Mouse (Mus musculus) small intestine, adult 2 months (tissue): ENCODE results near the gene Ndufb3.
"Not testable (repeated sequence)": the region's sequence is repeated elsewhere in the genome, so short reads cannot be mapped to it uniquely, and the experiment has no call there.

Experiments
- CTCF ChIP-seq: fragments of 200-500 bp; IDR thresholded peaks from 2 replicates; pipeline ENCODE4 v1.5.1; 2012; ENCODE audit warnings: low read depth, mild to moderate bottlenecking, control low read depth, inconsistent platforms, low read length, moderate library complexity, mixed read lengths; ENCODE audit not compliant: insufficient replicate concordance, insufficient read length; ENCODE audit errors: extremely low read depth
- POLR2A ChIP-seq: fragments of 200-500 bp; IDR thresholded peaks from 2 replicates; pipeline ENCODE4 v1.6.1; 2012; ENCODE audit warnings: low read depth, mild to moderate bottlenecking, control low read depth, inconsistent platforms, low read length, moderate library complexity

- TF ChIP-seq POLR2A, CTCF: not testable (repeated sequence)
These were observed 25.8 kb upstream of the Ndufb3 start for GRCm38 (mm10) chr1:58560370-58560769.
